Mouse (Mus musculus): ENCODE measurements around the gene Sdr42e1. TPM values are rescaled to one million over a fixed set of nuclear protein-coding genes. Genes with fewer than 3 reads are reported as not detected.
A peak's percentile ranks its signal among the peaks of the same experiment; 100 is the strongest.

Gene Sdr42e1
- polyA plus RNA-seq (2012; rRNA removed), result 12.4 and 17.6 TPM in 2 replicates

- peak; percentile 63 for DNase-seq (ENCODE audit: low read depth, low spot score)
- 6% methylated on average over 17 of the region's 17 CpGs for WGBS
These were observed at the start of gene Sdr42e1 for GRCm38 (mm10) chr8:117673430-117673830. Gene Sdr42e1, minus strand, starts transcription at chr8:117673689.

- no peak for DNase-seq (ENCODE audit: low read depth, low spot score)
- WGBS, result 29% methylated on average over 14 of the region's 14 CpGs
These were observed 44.8 kb upstream of the Sdr42e1 start for GRCm38 (mm10) chr8:117718152-117718860.

- DNase-seq (ENCODE audit: low read depth, low spot score), result no peak
- WGBS, result 43% methylated on average over 5 of the region's 5 CpGs
These were observed 42.4 kb upstream of the Sdr42e1 start for GRCm38 (mm10) chr8:117715896-117716295.

DNA sequence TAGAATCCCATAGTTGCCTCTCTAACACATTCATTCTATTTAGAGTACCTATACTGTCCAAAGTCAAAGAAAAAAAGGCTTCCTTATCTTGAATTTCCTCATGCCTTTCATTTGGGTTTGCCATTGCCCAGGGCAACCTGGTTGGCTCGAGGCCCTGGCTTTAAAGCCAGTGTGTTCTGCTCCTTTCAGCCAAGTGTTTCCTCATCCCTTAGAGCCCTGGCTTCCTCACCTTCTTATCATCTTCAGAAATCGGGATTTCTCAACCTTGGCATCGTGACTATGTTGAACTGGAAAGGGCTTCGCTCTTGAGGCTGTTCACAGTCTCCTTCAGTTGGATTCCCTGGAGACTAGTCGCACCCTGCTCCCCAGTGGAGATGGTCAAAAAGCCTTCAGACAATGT, 41.1 kb upstream of the Sdr42e1 start:
- no peak for DNase-seq (ENCODE audit: low read depth, low spot score)
- WGBS, result 35% methylated on average over 5 of the region's 5 CpGs

DNA sequence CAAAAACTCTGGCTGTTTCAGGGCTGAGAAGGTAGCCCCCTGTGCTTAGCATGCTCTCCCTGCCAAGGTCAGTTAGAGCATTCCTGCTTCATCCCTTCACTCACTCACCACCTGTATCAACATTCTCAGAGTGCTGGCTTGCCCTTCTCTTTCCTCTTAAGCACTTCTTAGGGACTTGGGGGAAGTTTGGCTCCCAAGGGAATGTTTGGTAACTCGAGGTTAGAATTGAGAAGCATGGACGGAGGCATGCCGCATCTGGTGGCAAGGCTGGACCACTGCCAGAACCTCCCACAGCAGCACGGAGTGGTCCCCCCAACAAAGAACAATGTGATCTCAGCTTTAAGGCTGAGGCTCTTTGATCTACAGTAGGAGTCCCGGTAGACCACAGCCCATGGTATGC, 38.7 kb upstream of the Sdr42e1 start:
- DNase-seq (ENCODE audit: low read depth, low spot score), result no peak
- 72% methylated on average over 5 of the region's 5 CpGs for WGBS

DNA sequence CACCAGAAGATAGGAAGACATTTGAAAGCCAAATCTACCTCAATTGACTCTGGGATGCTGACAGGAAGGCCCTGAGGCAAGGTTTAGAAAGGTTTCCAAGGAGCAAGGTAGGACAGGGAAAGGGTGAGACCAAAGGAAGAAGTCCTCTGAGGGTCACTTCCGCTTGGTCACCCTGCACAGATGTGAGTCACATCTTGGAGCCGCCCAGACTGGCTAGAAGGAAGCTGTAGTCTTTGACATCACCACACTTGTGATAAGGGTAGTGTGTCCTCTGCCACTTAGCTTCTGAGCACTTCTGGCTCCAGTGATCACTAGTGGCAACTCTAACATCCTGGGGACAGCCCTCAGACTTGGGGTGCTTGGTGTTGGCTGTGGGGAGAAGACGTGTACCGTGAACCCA, 32.7 kb upstream of the Sdr42e1 start:
- DNase-seq (ENCODE audit: low read depth, low spot score), result no peak
- 82% methylated on average over 4 of the region's 4 CpGs for WGBS

DNA sequence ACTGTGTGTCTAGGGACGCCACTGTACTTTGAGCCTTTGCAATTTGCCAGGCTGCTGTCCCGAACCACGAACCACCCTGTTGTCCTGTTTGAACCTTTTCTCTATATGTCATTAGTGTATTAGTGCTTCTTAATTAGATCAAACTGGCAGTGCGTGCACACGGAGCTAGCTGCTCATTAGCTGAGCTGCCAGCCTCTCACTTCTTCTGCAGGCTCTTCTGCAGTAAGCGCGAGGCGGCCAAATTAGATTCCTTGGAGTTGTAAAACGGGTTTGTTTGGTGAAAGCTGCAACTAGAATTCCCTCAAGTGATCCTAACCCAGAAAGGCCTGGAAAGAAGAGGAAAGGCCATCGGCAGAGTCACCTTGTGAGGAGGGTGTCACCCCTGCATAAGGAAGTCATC, 29.2 kb upstream of the Sdr42e1 start:
- no peak for DNase-seq (ENCODE audit: low read depth, low spot score)
- 22% methylated on average over 10 of the region's 10 CpGs for WGBS

GRCm38 (mm10) chr8:117701859-117702258, 28.4 kb upstream of the Sdr42e1 start, which contains the start of gene Hsd17b2:
Gene Hsd17b2, plus strand, starts transcription at chr8:117701904.
- 14% methylated on average over 13 of the region's 13 CpGs for WGBS
- no peak for DNase-seq (ENCODE audit: low read depth, low spot score)

GRCm38 (mm10) chr8:117701246-117701645, 27.8 kb upstream of the Sdr42e1 start:
- DNase-seq (ENCODE audit: low read depth, low spot score), result no peak
- 42% methylated on average over 8 of the region's 8 CpGs for WGBS

- WGBS, result 30% methylated on average over 8 of the region's 8 CpGs
- DNase-seq (ENCODE audit: low read depth, low spot score), result no peak
These were observed 27.2 kb upstream of the Sdr42e1 start for GRCm38 (mm10) chr8:117700699-117701098.

- WGBS, result 54% methylated on average over 5 of the region's 5 CpGs
- no peak for DNase-seq (ENCODE audit: low read depth, low spot score)
These were observed 23.8 kb upstream of the Sdr42e1 start for GRCm38 (mm10) chr8:117697248-117697647.

- 37% methylated on average over 1 of the region's 1 CpGs for WGBS
- DNase-seq (ENCODE audit: low read depth, low spot score), result no peak
These were observed 22.1 kb upstream of the Sdr42e1 start for GRCm38 (mm10) chr8:117695636-117696035.

DNA sequence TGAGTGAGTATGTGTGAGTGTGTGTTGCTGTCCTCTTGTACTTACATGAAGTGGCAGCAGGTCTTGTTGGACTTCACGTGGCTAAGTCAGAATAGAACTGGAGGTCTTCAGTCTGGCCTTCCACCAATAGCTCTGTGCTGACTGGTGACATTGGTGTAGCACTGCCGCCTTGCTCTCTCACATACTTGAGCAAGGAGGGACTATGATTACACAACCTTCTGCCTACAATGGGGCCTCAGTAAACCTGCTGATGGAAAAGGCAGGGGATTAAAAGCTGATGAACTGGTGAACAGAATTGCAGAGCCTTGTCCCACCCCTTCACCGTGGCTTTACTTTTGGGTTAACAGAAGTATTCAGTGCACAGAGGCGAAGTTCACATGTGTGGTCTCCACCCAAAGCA, 18.6 kb upstream of the Sdr42e1 start:
- WGBS, result 55% methylated on average over 4 of the region's 4 CpGs
- no peak for DNase-seq (ENCODE audit: low read depth, low spot score)

DNA sequence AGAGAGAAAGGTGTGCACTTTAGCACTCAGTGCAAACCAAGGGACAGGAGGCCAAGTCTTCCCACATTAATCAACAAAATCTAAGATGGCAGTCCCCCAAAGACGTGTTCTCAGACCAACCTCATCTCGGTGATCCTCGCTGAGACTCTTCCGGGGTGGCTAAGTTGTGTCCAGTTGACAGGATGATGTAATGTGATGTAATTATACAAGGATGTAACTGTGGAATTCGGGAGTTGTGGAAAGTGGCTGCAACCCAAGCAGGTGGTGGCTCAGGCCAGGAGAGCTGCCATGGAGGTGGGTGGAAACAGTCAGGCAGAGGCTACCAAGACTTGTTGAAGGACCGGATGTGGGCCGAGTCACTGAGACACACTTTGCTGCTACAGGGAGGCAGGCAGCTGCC, 14.4 kb upstream of the Sdr42e1 start:
- 66% methylated on average over 7 of the region's 7 CpGs for WGBS
- no peak for DNase-seq (ENCODE audit: low read depth, low spot score)

GRCm38 (mm10) chr8:117684504-117684903, 11.0 kb upstream of the Sdr42e1 start:
- no peak for DNase-seq (ENCODE audit: low read depth, low spot score)
- 6% methylated on average over 11 of the region's 11 CpGs for WGBS

- WGBS, result 19% methylated on average over 10 of the region's 10 CpGs
- no peak for DNase-seq (ENCODE audit: low read depth, low spot score)
These were observed 10.5 kb upstream of the Sdr42e1 start for GRCm38 (mm10) chr8:117683925-117684472.

- 86% methylated on average over 4 of the region's 4 CpGs for WGBS
- no peak for DNase-seq (ENCODE audit: low read depth, low spot score)
These were observed 5.2 kb upstream of the Sdr42e1 start for GRCm38 (mm10) chr8:117678650-117679049.

DNA sequence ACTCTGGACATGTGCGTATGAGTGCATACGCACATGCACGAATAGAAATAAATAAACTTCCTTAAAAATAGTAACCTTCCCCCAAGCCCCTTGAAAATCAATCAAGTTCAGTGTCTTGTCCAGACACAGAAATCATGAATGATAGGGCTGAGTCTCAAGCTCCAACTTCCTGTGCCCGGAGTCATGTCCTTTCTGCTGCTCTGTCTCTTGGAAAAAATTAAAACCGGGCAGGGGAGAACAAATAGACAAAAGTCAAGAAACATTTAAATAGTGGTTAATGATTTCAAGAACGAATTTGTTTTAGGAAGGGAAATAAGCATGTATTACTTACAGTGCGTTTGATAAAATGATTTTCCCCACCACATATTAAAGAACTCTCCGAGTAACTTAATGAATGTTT, 3.5 kb upstream of the Sdr42e1 start:
- no peak for DNase-seq (ENCODE audit: low read depth, low spot score)
- 48% methylated on average over 8 of the region's 8 CpGs for WGBS

- 48% methylated on average over 9 of the region's 9 CpGs for WGBS
- DNase-seq (ENCODE audit: low read depth, low spot score), result no peak
These were observed 3.0 kb upstream of the Sdr42e1 start for GRCm38 (mm10) chr8:117676460-117676859.

- WGBS, result 82% methylated on average over 5 of the region's 5 CpGs
- no peak for DNase-seq (ENCODE audit: low read depth, low spot score)
These were observed 1.7 kb upstream of the Sdr42e1 start for GRCm38 (mm10) chr8:117675171-117675570.

GRCm38 (mm10) chr8:117672558-117672957, 931 bp downstream of the Sdr42e1 start:
- 74% methylated on average over 3 of the region's 3 CpGs for WGBS

More at GRCm38 (mm10) chr8:117672558-117672957, 931 bp downstream of the Sdr42e1 start:
- no peak for DNase-seq (ENCODE audit: low read depth, low spot score)
